Mouse (Mus musculus) lung, postnatal 4 days (tissue): Measurements from ENCODE around the gene Snx13.

ENCODE experiments used
- DNase-seq, 2 experiments: peaks; one replicate each; pipeline ENCODE4 v3.0.0; 2021

The Snx13 gene

GRCm38 (mm10) chr12:35046999-35047319, at the start of gene Snx13:
Gene Snx13, plus strand, starts transcription at chr12:35047186.
- DNase-seq, result peak; percentile 91 to 95

GRCm38 (mm10) chr12:34997597-34998182, 49.3 kb upstream of the Snx13 start:
- DNase-seq, result no peak

DNA sequence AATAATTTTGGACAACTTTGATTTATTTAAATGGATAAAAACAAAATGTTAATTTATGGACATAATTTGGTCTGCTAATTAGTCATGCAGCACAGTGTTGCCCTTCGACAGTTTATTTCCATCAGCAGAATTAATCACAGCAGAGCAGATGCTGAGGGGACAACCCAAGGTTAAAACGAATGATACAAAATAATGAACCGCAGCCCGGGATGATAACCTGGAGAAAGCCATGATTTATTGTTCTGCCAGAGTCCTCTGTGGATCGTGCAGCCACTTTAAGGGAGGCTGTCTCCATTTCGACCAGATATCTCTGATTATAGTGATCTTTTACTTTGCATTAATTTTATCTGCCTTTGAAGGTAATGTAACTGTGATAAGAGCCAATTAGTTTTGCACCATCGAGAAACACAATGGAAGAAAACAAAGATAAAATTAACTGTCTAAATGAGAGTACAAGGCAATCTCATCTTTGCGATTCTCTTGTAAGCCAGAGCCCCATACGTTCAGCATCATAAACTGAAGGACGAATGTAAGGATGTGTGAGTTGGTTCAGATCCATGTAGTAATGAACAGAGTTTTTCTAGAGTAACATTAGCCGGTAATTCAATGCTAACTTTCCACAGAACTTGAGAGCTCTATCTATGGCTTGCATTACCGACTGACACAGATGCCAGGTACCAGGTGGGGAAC, 48.1 kb upstream of the Snx13 start:
- no peak for DNase-seq

DNA sequence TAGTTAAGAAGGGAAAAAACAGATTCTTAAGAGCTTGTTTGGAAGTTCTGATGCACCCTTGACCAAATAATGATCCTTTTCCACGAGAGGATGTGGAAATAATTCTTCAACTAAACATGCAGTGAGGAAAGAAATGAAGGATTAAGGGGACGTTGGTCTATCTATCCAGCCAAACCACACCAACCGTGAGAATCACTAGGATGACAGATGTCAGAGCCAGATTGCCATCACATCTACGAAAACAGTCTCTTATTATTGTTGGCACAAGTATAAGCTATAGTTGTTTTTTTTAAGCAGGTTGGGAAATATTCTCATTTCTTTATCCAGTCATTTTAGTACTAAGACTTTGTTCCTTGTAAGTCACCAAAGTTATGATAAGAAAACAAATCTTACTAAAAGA, 46.7 kb upstream of the Snx13 start:
- DNase-seq, result no peak

- DNase-seq, result no peak
Measured at GRCm38 (mm10) chr12:35005748-35006147, 41.2 kb upstream of the Snx13 start.

- DNase-seq, result no peak
Measured at GRCm38 (mm10) chr12:35007851-35008250, 39.1 kb upstream of the Snx13 start.

DNA sequence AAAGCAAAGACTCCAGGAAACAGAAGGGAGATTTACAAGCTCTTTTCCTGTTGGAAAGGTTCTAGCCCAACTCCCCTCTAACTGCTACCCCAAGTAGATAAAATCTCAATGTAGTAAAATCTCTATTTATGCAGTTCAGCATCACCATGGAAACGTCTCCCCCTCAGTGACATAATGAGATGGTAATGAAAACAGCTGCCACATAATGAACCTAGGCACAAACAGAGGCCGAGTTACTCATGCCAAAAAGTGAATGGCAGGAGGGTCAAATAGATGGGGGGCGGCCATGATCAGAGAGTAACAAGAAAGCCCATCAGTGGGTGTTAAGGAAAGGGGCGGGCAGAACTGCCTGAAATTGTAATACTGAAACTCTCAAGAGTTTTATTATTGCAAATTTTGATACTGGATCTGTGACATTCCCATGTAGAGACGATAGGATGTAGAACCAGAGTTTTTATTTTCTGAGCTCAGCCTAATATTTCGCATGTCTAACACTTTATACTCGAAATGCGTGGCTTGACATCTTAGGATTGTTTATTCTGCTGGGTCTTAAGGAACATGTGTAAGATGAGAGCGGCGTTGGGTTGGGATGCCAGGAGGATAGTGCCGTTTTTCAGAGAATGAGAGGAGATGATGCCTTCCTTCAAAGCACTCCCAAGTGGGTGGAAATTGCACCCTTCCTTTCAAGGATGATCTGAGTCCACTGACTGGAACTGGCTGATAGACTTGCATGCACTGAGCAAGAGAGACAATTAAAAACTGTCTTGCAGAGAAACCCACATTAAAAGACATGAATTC, 38.4 kb upstream of the Snx13 start:
- DNase-seq, result no peak

DNA sequence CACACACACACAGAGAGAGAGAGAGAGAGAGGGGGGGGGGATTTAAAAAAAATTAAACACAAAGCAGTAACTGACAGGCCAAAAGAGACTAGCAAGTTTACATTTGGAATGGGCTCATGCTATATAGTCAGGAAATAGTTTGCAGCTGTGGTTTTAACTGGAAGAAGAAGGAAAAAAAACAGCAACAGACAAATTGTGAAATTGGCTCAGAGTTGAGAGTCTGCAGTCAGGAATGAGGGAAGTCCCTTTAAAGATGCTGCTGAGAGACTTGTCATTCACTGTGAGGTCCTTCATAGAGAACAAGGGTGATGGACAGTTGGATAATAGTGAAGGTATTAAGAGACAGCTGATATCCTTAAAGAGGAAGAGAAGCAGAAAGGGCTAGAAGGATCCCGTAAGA, 35.5 kb upstream of the Snx13 start:
- no peak for DNase-seq

- DNase-seq, result no peak
Measured at GRCm38 (mm10) chr12:35013950-35014349, 33.0 kb upstream of the Snx13 start.

GRCm38 (mm10) chr12:35016056-35016455, 30.9 kb upstream of the Snx13 start:
- no peak for DNase-seq

- DNase-seq, result no peak
Measured at GRCm38 (mm10) chr12:35016481-35017250, 30.3 kb upstream of the Snx13 start.

- DNase-seq, result no peak
Measured at GRCm38 (mm10) chr12:35018679-35019237, 28.2 kb upstream of the Snx13 start.

DNA sequence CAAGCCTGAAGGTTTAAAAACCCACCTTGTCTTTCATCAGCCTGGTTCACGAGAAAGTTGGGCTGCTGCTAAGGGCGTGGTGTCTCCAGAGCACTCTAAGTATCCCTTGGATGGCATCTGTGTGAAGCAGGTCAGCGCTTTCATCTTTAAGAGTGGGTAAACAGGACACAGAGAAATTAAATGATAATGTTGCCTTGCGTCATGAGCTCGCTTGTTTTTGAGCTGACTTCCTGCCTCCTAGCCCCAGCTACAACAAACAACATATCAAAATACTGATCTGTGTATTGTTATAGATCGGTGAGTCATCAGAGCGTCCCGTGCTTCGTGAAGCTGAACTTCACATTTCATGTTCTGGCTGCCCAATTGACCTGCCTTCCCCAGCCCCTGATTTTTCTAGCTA, 25.7 kb upstream of the Snx13 start:
- peak; percentile 9 to 30 for DNase-seq

- DNase-seq, result no peak
Measured at GRCm38 (mm10) chr12:35022066-35022465, 24.9 kb upstream of the Snx13 start.

GRCm38 (mm10) chr12:35025916-35026432, 21.0 kb upstream of the Snx13 start:
- DNase-seq, result no peak

- no peak for DNase-seq
Measured at GRCm38 (mm10) chr12:35027533-35027932, 19.5 kb upstream of the Snx13 start.

DNA sequence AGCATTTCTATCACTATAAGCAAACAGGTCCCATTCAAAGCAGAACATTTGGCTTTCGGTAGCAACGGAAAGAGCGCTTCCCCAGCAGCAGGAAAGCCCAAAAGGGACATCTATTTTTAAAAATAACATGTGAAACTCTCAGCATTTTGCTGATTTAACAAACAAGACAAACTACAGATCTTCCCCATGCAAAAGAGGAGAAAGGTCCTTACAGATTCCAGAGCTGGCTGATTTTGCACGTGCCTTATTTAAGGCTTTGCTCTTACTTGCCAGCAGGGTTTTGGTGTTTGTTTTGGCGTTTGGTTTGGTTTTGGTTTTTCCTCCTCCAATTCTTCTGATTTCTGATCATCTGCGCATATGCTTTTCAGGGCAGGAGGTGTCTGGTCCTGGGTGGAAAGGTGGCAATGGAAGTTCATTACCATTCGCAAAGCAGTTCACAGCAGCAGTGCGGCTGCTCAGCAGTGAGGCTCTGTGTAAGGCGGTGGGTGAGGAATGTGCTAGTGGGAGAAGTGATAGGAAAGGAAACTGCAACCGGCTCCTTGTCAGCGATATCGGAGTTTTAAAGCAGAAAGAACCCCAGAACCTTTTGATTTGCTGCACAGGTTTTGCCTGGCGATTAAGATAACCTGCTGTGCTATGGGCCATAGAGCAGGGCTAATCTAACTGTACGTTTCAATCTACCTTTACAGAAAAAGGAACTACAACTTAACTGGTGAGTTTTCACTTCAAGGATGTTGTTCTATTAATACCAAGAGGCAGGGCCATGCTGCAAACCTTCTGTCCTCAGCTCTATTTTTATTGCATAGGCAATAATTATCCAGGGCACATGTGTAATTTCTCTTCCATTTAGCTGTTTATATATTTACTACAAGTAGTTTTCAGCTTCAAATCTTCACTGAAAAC, 8.1 kb upstream of the Snx13 start:
- DNase-seq, result no peak

- no peak for DNase-seq
Measured at GRCm38 (mm10) chr12:35039571-35039936, 7.4 kb upstream of the Snx13 start.

GRCm38 (mm10) chr12:35041964-35042363, 5.0 kb upstream of the Snx13 start:
- no peak for DNase-seq

DNA sequence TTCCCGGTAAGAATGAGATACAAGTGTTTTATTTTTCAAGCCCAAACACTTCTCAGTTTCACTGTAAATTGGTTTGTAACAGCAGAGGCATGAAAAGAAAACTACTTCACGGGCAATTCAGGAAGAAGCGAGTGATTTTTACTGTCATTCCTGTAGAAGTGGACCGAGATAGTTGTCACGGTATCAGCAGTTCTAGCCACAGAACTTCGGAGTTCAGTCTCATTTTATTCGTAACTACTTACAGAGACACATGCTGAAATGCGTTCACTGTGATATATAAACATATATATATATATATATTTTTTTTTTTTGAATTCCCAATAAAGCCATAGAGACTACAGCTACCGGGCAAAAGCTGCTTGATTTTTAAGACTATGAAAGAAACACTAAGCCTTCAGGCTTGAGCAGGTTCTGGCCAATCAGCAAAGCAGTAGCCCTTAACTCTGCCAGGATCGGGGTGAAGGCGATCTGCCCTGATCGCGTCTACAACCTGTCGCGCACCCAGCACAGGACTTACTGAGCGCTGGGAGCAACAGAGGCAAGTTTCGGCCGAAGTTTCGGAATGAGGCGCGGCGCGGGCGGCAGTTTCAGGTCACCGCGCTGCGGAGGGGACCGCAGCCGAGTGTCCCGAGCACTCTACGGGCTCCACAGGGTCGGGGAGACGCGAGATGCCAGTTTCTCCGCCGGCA, 532 bp upstream of the Snx13 start:
- DNase-seq, result no peak
